Mouse (Mus musculus) adrenal gland, postnatal 14 days (tissue): ENCODE measurements around the gene Nxpe3. TPM values are rescaled to one million over a fixed set of nuclear protein-coding genes. Genes with fewer than 3 reads are reported as not detected.
"Not testable (repeated sequence)": the region's sequence is repeated elsewhere in the genome, so short reads cannot be mapped to it uniquely, and the experiment has no call there.

Experiments used
- DNase-seq: peaks from one replicate; pipeline ENCODE4 v3.0.0; 2021; ENCODE audit warnings: mixed read lengths
- total RNA-seq: library from RNA; stranded (reverse); gene quantifications from 2 replicates; pipeline ENCODE4 v1.2.3, GENCODE M21; 2021

The Nxpe3 gene
- total RNA-seq, 1 experiment from 2014 or later = 1.6 TPM

- DNase-seq = not testable (repeated sequence)
Measured at GRCm38 (mm10) chr16:55837653-55838052, 57.4 kb downstream of the Nxpe3 start.

GRCm38 (mm10) chr16:55837168-55837567 lies 57.9 kb downstream of the Nxpe3 start:
- no peak for DNase-seq

- no peak for DNase-seq
Measured at GRCm38 (mm10) chr16:55835798-55836197, 59.3 kb downstream of the Nxpe3 start.

- DNase-seq = no peak
Measured at GRCm38 (mm10) chr16:55832617-55833016, 62.5 kb downstream of the Nxpe3 start.

- no peak for DNase-seq
Measured at GRCm38 (mm10) chr16:55832040-55832439, 63.0 kb downstream of the Nxpe3 start.

- DNase-seq = no peak
Measured at GRCm38 (mm10) chr16:55831451-55831850, 63.6 kb downstream of the Nxpe3 start.

- peak; percentile 42 for DNase-seq
Measured at GRCm38 (mm10) chr16:55823398-55824155, 71.5 kb downstream of the Nxpe3 start.

- no peak for DNase-seq
Measured at GRCm38 (mm10) chr16:55822741-55823397, 72.2 kb downstream of the Nxpe3 start.

GRCm38 (mm10) chr16:55821997-55822740 lies 72.9 kb downstream of the Nxpe3 start:
- peak; percentile 97 for DNase-seq

GRCm38 (mm10) chr16:55821571-55821981 lies 73.5 kb downstream of the Nxpe3 start:
- peak; percentile 56 for DNase-seq

- no peak for DNase-seq
Measured at GRCm38 (mm10) chr16:55820916-55821570, 74.0 kb downstream of the Nxpe3 start.

- no peak for DNase-seq
Measured at GRCm38 (mm10) chr16:55820161-55820915, 74.7 kb downstream of the Nxpe3 start.

- DNase-seq = peak; percentile 78
Measured at GRCm38 (mm10) chr16:55819186-55819861, 75.8 kb downstream of the Nxpe3 start.

- no peak for DNase-seq
Measured at GRCm38 (mm10) chr16:55817717-55818515, 77.2 kb downstream of the Nxpe3 start.

- no peak for DNase-seq
Measured at GRCm38 (mm10) chr16:55816202-55816941, 78.7 kb downstream of the Nxpe3 start.

- no peak for DNase-seq
Measured at GRCm38 (mm10) chr16:55815466-55815865, 79.6 kb downstream of the Nxpe3 start.

- DNase-seq = no peak
Measured at GRCm38 (mm10) chr16:55814686-55815085, 80.4 kb downstream of the Nxpe3 start.

GRCm38 (mm10) chr16:55813916-55814315 lies 81.2 kb downstream of the Nxpe3 start:
- DNase-seq = peak; percentile 32

- no peak for DNase-seq
Measured at GRCm38 (mm10) chr16:55811792-55812191, 83.3 kb downstream of the Nxpe3 start.
